Mouse (Mus musculus) heart, embryonic 11.5 days (tissue): ENCODE data around the gene Cers5. TPM values are rescaled to one million over a fixed set of nuclear protein-coding genes. Genes with fewer than 3 reads are reported as not detected.

Experiments used
- ATAC-seq: fragments of 200-750 bp; cut with Nextera tagmentation; replicated peaks from 2 replicates; pipeline ENCODE4 v1.8.0; 2017; ENCODE audit warnings: moderate library complexity; ENCODE audit not compliant: insufficient number of reproducible peaks, low FRiP score, low TSS enrichment
- H3K27ac ChIP-seq: fragments of 300-500 bp; sonication (generic); 2 replicates; pipeline ENCODE4 v1.5.1; 2014; ENCODE audit warnings: mild to moderate bottlenecking, low read depth, low read length
- H3K27me3 ChIP-seq: fragments of 300-500 bp; sonication (generic); 2 replicates; pipeline ENCODE4 v1.6.1; 2014; ENCODE audit warnings: mild to moderate bottlenecking, low read length, mixed read lengths; ENCODE audit not compliant: control insufficient read depth, insufficient read depth
- H3K36me3 ChIP-seq: fragments of 300-500 bp; sonication (generic); 2 replicates; pipeline ENCODE4 v1.6.1; 2014; ENCODE audit warnings: mild to moderate bottlenecking, low read length, moderate library complexity, mixed read lengths; ENCODE audit not compliant: control insufficient read depth, insufficient read depth
- H3K4me1 ChIP-seq: fragments of 300-500 bp; sonication (generic); 2 replicates; pipeline ENCODE4 v1.6.1; 2014; ENCODE audit warnings: low read length; ENCODE audit not compliant: control insufficient read depth, insufficient read depth
- H3K4me2 ChIP-seq: fragments of 300-500 bp; sonication (generic); 2 replicates; pipeline ENCODE4 v1.6.1; 2014; ENCODE audit warnings: mild to moderate bottlenecking, moderate library complexity
- H3K4me3 ChIP-seq: fragments of 300-500 bp; sonication (generic); 2 replicates; pipeline ENCODE4 v1.5.1; 2014; ENCODE audit warnings: low read depth, low read length
- H3K9ac ChIP-seq: fragments of 300-500 bp; sonication (generic); 2 replicates; pipeline ENCODE4 v1.6.1; 2014; ENCODE audit warnings: mild to moderate bottlenecking, low read depth, low read length, moderate library complexity
- H3K9me3 ChIP-seq: fragments of 300-500 bp; sonication (generic); replicated peaks from 2 replicates; pipeline ENCODE4 v1.6.1; 2016; ENCODE audit warnings: low read length; ENCODE audit not compliant: control insufficient read depth
- WGBS: fragments of 180-500 bp; shearing (Covaris S2); extraction: QIAGEN DNeasy Blood & Tissue Kit; methylation state at CpG from one replicate; pipeline ENCODE4 v1.1.7; 2014; ENCODE audit not compliant: insufficient replicate concordance; 5-methylcytosine and 5-hydroxymethylcytosine counted together
- polyA plus RNA-seq: library from polyadenylated mRNA; unstranded; fragments of >200 nt; fragmentation: Nextera tagmentation; extraction: Ambion mirVana; gene quantifications from 2 replicates; pipeline ENCODE4 v1.2.1, GENCODE M21; 2014

Cers5 gene
- polyA plus RNA-seq, 1 experiment from 2014 or later: 56.1 TPM

GRCm38 (mm10) chr15:99812097-99812496 is 39.4 kb upstream of the Cers5 start:
- Histone ChIP-seq H3K4me3 (no peak overlapping the region), H3K4me2 (no peak overlapping the region), H3K27me3 (no peaks in the 10 kb centered on the region), H3K36me3 (peaks cover 11% of the 10 kb centered on the region), H3K9me3 (no peaks in the 10 kb centered on the region), H3K9ac (no peak overlapping the region), H3K27ac (no peak overlapping the region), H3K4me1 (0 out of 2 replicates have a peak, but pooled peaks cover 7% of the 10 kb centered on the region)
- no peak for ATAC-seq
- WGBS: 58% methylated on average over 7 of the region's 7 CpGs

GRCm38 (mm10) chr15:99807776-99808735 is 35.4 kb upstream of the Cers5 start:
- Histone ChIP-seq H3K4me1 (peaks cover 15% of the 10 kb centered on the region), H3K4me2 (peak overlapping the region; percentile 16; the same call in 1 of the 2 replicates), H3K9me3 (no peaks in the 10 kb centered on the region), H3K27ac (no peak overlapping the region), H3K36me3 (peaks cover 11% of the 10 kb centered on the region), H3K9ac (0 out of 2 replicates have a peak overlapping the region, but pooled peaks have one; percentile 28), H3K27me3 (no peaks in the 10 kb centered on the region), H3K4me3 (no peak overlapping the region)
- WGBS: 48% methylated on average over 21 of the region's 21 CpGs
- ATAC-seq: no peak

GRCm38 (mm10) chr15:99806171-99806570 is 33.5 kb upstream of the Cers5 start:
- Histone ChIP-seq H3K27me3 (no peaks in the 10 kb centered on the region), H3K9me3 (no peaks in the 10 kb centered on the region)
- WGBS: 54% methylated on average over 7 of the region's 7 CpGs

GRCm38 (mm10) chr15:99805673-99806072 is 33.0 kb upstream of the Cers5 start:
- Histone ChIP-seq H3K4me1 (peaks cover 22% of the 10 kb centered on the region), H3K27ac (no peak overlapping the region), H3K4me3 (no peak overlapping the region), H3K36me3 (peaks cover 11% of the 10 kb centered on the region), H3K9ac (no peak overlapping the region), H3K4me2 (no peak overlapping the region), H3K27me3 (no peaks in the 10 kb centered on the region), H3K9me3 (no peaks in the 10 kb centered on the region)
- no peak for ATAC-seq
- 90% methylated on average over 4 of the region's 4 CpGs for WGBS

More at GRCm38 (mm10) chr15:99806171-99806570, 33.5 kb upstream of the Cers5 start:
- Histone ChIP-seq H3K36me3 (peaks cover 11% of the 10 kb centered on the region), H3K4me3 (no peak overlapping the region), H3K27ac (no peak overlapping the region), H3K4me1 (peaks cover 22% of the 10 kb centered on the region), H3K9ac (no peak overlapping the region), H3K4me2 (no peak overlapping the region)
- no peak for ATAC-seq

- Histone ChIP-seq H3K4me2 (no peak overlapping the region; the same call in 1 of the 2 replicates), H3K27ac (0 out of 2 replicates have a peak overlapping the region, but pooled peaks have one; percentile 8), H3K4me1 (peaks cover 20% of the 10 kb centered on the region), H3K36me3 (peaks cover 14% of the 10 kb centered on the region), H3K4me3 (no peak overlapping the region), H3K9ac (no peak overlapping the region), H3K27me3 (no peaks in the 10 kb centered on the region), H3K9me3 (no peaks in the 10 kb centered on the region)
- ATAC-seq: peak; percentile 68; the same call in 1 of the 2 replicates
- WGBS: 8% methylated on average over 6 of the region's 6 CpGs
Observed at GRCm38 (mm10) chr15:99803186-99803644, 30.5 kb upstream of the Cers5 start.

- ATAC-seq: no peak
- Histone ChIP-seq H3K9ac (no peak overlapping the region), H3K27ac (peak overlapping the region; percentile 71), H3K27me3 (no peaks in the 10 kb centered on the region), H3K36me3 (peaks cover 10% of the 10 kb centered on the region), H3K4me3 (no peak overlapping the region), H3K4me2 (peak overlapping the region; percentile 31), H3K9me3 (no peaks in the 10 kb centered on the region), H3K4me1 (peaks cover 18% of the 10 kb centered on the region)
- WGBS: 43% methylated on average over 24 of the region's 24 CpGs
Observed at GRCm38 (mm10) chr15:99801885-99802572, 29.3 kb upstream of the Cers5 start.

- H3K9ac ChIP-seq: no peak overlapping the region
- H3K4me2 ChIP-seq: no peak overlapping the region
- 71% methylated on average over 6 of the region's 6 CpGs for WGBS
- H3K4me1 ChIP-seq: peaks cover 18% of the 10 kb centered on the region
- H3K27me3 ChIP-seq: no peaks in the 10 kb centered on the region
- H3K27ac ChIP-seq: no peak overlapping the region
- no peak overlapping the region for H3K4me3 ChIP-seq
- H3K9me3 ChIP-seq: no peaks in the 10 kb centered on the region
- peaks cover 8% of the 10 kb centered on the region for H3K36me3 ChIP-seq
- ATAC-seq: no peak
Observed at GRCm38 (mm10) chr15:99799706-99800105, 27.0 kb upstream of the Cers5 start.

GRCm38 (mm10) chr15:99797898-99798297 is 25.2 kb upstream of the Cers5 start:
- no peaks in the 10 kb centered on the region for H3K9me3 ChIP-seq
- no peak overlapping the region for H3K9ac ChIP-seq
- no peak overlapping the region for H3K27ac ChIP-seq
- no peak overlapping the region for H3K4me2 ChIP-seq
- WGBS: 81% methylated on average over 5 of the region's 5 CpGs
- peaks cover 9% of the 10 kb centered on the region for H3K4me1 ChIP-seq
- H3K4me3 ChIP-seq: no peak overlapping the region
- no peaks in the 10 kb centered on the region for H3K27me3 ChIP-seq
- H3K36me3 ChIP-seq: peaks cover 19% of the 10 kb centered on the region
- no peak for ATAC-seq
